Mouse (Mus musculus) kidney, adult 2 months (tissue): ENCODE measurements at regions not wholly inside any gene's neighbourhood (a gene's known extent, or its start where the extent isn't known, plus 50 kb on each side); places are given as distances from the start of the nearest gene placed in this dataset.

Source experiments
- CTCF ChIP-seq: fragments of 200-500 bp; conservative IDR thresholded peaks from 2 replicates; pipeline ENCODE4 v1.5.1; 2011; ENCODE audit warnings: low read depth, mild to moderate bottlenecking, control low read depth, low read length, moderate library complexity, mixed read lengths; ENCODE audit not compliant: insufficient read depth, insufficient read length
- POLR2A ChIP-seq: fragments of 200-500 bp; IDR thresholded peaks from one replicate; pipeline ENCODE4 v1.6.1; 2011; ENCODE audit warnings: low read depth, low read length, control low read depth

- TF ChIP-seq CTCF (no peak), POLR2A (no peak)
Measured at GRCm38 (mm10) chr16:72194320-72194719, 113.8 kb upstream of the Robo1 start.
